Mouse (Mus musculus) thymus, postnatal 10 days (tissue): Measurements from ENCODE around the gene Pex26.

Experiments used
- DNase-seq, 2 experiments: peaks; one replicate each; pipeline ENCODE4 v3.0.0; 2021; ENCODE audit warnings: low spot score in 2 of 2

Pex26 gene

GRCm38 (mm10) chr6:121209584-121209983 is 26.1 kb downstream of the Pex26 start:
- no peak for DNase-seq

DNA sequence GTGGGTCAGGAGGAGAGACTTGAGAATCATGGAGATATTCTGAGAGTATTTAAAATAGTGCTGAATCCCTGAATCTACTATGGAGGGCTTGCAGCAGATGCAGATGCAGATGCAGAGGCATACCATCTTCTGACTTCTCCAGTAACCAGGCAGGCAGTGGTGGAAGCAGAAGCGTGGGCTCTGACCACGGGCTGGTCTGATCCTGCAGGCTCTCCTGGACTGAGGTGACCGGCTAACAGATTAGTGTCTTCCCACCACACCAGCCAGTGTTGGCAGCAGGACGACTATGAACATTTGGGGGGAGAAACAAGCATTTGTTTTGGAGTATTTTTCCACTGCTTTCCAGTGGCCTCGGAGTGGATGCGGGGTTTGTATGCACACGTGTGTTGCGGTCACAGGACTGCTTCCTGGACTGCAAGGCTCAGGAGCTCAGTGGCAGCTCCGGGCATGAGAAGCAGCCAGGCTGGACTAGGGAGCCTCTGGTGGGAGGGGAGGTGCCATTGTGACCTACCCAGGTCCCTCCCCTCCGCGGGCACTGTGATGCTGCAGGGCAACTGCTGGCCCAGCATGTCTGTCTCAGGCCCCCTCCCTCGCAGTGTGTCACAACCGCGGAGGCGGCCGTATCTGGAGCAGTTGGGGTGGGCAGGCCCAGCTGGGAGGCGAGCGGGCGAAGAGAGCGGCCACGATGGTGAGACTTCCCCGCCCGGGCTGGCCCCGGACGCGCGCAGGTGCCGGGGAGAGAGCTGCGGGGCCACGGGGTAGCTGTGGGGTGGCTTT is 26.9 kb downstream of the Pex26 start, which contains the start of gene Tuba8:
Gene Tuba8 (plus strand): TSS at position 548 of the 777 bp plus-strand sequence.
- peak; percentile 40 to 48 for DNase-seq

DNA sequence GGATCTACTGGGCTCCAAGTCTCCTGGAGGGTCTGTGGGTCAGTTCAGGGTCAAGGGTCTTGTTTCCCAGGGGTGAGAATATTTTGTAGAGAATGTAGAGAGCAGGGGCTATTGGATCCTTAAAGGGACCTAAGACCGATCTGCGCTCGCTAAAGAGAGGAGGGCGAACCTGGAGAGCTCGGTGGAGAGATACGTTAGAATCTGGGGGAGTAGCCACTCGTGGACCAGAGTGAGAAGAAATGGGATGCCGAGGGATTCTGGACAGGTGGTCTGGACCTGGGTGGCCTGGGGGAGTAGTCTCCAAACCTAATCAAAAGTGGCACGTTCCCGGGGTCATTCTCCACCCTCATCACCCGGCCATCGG is 27.4 kb downstream of the Pex26 start:
- no peak for DNase-seq

DNA sequence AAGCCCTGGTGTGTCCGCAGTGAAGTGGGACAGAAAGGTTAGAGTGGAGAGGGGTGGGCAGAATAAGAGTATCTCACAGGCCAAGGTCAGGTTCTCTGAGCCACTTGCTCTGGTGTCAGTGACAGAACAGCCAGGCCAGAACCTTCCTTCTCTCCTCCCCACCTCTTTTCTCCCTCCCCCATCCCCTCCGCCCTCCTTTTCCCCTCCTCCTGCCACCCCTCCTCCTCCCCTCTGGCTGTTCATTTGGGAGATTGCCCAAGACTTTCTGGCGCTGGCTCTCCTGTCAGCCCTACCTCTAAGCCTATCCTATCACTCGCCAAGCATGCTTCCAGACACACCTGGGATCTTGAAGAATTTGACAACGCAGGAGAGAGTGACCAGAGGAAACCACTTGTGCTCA is 28.3 kb downstream of the Pex26 start:
- no peak for DNase-seq

GRCm38 (mm10) chr6:121212988-121213387 is 29.5 kb downstream of the Pex26 start:
- no peak for DNase-seq

DNA sequence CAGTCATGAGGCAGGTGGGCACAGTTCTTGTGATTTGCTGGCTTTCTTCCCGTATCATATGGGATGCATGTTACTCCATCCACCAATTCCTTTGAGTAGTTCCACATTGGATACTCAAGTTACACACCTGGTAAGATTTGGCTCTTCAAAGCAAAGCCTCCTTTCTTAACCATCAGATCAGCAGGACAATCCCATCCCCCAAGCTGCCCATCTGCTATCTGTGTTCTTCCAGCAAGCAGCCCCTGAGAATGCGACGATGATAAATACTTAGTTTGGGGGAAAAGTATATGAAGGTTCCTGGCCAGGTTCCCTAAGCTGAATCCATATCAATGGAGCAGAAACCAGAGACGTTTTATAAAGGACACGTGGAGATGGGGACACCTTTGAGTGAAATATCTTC is 30.8 kb downstream of the Pex26 start:
- no peak for DNase-seq

GRCm38 (mm10) chr6:121214667-121215330 is 31.3 kb downstream of the Pex26 start:
- DNase-seq, result no peak

GRCm38 (mm10) chr6:121215336-121215735 is 31.9 kb downstream of the Pex26 start:
- DNase-seq, result no peak

GRCm38 (mm10) chr6:121215896-121216295 is 32.4 kb downstream of the Pex26 start:
- no peak for DNase-seq

DNA sequence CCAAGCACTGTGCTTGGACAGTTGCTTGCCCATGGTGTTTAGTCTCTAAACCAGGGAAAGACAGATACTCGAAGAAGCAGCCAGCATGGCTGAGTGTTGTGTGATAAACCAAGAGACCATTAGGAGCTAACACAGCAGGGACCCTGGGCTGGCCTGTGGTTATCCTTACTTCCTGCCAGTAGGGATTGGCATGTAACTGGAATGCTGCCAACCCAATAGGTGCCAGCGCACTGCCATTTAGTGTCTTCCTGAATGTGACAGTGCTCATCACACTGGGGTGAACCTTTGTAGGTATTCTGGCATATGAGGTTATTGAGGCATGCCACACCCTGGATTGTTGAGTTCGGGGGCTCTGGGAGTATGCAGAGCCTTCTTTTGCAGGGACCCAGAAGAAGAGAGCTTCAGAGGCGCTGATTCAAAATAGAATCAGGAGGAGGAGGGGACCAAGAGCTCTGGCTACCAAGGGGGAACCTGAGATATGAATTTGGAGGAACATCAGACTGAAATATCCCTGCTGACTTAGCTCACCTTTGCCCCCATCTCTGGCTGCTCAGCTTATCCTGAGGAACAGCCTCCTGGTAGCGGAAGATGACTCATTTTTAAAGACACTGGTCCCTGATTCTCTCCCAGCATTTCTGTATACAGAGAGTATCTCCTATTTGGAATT is 33.3 kb downstream of the Pex26 start:
- DNase-seq, result no peak

- peak in 1 of 2 experiments; percentile 33 for DNase-seq
Observed at GRCm38 (mm10) chr6:121218002-121218401, 34.5 kb downstream of the Pex26 start.

GRCm38 (mm10) chr6:121219406-121219805 is 35.9 kb downstream of the Pex26 start:
- no peak for DNase-seq

- DNase-seq, result no peak
Observed at GRCm38 (mm10) chr6:121220181-121220580, 36.7 kb downstream of the Pex26 start.

DNA sequence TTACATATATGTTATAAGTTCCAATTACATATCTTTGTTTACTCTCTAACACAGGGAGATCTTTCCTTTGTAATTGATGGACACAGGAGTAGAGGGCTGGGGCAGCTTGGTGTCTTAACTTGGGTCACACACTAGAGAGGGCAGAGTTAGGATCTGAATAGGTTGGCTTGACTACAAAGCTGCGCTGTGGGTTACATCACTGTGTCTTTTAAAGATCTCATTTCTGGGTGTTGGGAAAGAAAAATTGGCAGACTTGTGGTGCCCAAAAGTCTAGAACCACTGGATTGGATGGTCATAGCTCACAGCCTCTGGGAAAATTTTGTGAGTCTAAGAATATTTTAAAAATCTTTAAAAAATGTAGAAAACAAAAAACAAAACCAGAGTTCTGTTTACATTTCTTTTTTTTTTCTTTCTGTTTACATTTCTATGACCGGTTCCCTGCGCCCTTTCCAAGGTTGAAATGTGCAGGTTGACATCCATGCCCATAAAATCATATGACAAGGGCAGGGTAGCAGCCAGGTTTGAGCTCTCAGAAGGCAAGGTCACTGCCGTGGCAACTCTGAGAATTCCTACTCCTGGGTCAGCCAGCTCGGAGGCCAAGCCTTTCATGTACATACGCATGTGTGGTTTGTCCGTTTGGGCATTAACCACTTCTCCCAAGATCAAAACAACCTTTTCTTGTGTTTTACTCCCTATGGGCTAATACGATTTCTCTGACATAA is 38.6 kb downstream of the Pex26 start:
- no peak for DNase-seq

GRCm38 (mm10) chr6:121223001-121223400 is 39.5 kb downstream of the Pex26 start:
- DNase-seq, result no peak

GRCm38 (mm10) chr6:121224067-121224466 is 40.6 kb downstream of the Pex26 start:
- DNase-seq, result no peak

GRCm38 (mm10) chr6:121224993-121225392 is 41.5 kb downstream of the Pex26 start:
- DNase-seq, result no peak

GRCm38 (mm10) chr6:121226043-121226442 is 42.6 kb downstream of the Pex26 start:
- peak; percentile 46 to 61 for DNase-seq

GRCm38 (mm10) chr6:121226744-121227143 is 43.3 kb downstream of the Pex26 start:
- DNase-seq, result no peak

GRCm38 (mm10) chr6:121228421-121228820 is 45.0 kb downstream of the Pex26 start:
- DNase-seq, result peak in 1 of 2 experiments; percentile 33

DNA sequence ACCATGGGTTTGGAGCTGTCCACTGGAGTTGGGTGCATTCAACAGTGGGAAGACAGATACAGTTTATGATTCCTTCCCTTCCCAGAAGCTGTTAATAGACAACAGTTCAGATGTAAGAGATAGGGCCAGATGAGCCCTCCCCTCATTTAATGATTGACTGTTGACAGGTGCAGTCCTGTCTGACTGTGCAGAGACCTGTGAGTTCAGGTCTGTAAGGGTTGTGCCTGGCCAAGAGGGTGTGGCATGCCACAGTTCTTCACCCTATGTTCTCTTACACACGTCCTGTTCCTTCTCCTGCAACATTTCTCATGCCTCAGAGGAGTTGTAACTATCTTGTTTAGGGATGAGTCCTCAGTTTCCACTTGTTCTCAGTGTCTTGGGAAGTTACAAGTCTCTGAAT is 49.2 kb downstream of the Pex26 start:
- DNase-seq, result no peak

GRCm38 (mm10) chr6:121236386-121236785 is 52.9 kb downstream of the Pex26 start:
- no peak for DNase-seq
